In genomic region chrX:167382854-167383186, GRCm38 (mm10) we compare ENCODE assay signal across 8 mouse cellular contexts. TPM values are rescaled to one million over a fixed set of nuclear protein-coding genes. Genes with fewer than 3 reads are reported as not detected.
DNase-seq lines count a peak whose midpoint lies in the region; ATAC-seq and TF ChIP-seq lines count a peak whose summit lies in the region.

No protein-coding gene starts in this region.

- DNase-seq in kidney, postnatal 0 days (ENCODE audit: low spot score), result no peak
- DNase-seq in kidney, postnatal 25 days, result no peak
- no peak for DNase-seq in embryonic facial prominence, embryonic 11.5 days (ENCODE audit: low spot score)
- DNase-seq in hindbrain, postnatal 0 days (ENCODE audit: low spot score), result no peak
- DNase-seq in yolk sac, embryonic 10.5 days (ENCODE audit: low spot score), result no peak
- no peak for DNase-seq in right cerebral cortex, adult 2 months (ENCODE audit: low spot score in 2 of 2)
- DNase-seq in retina, postnatal 1 day, result no peak

- WGBS in kidney, postnatal 0 days, result 51% methylated on average over 7 of the region's 7 CpGs
- WGBS in embryonic facial prominence, embryonic 11.5 days, result 42% methylated on average over 7 of the region's 7 CpGs
- WGBS in hindbrain, postnatal 0 days, result 42% methylated on average over 7 of the region's 7 CpGs
- WGBS in midbrain, embryonic 13.5 days, result 45% methylated on average over 7 of the region's 7 CpGs

- no peaks in the 10 kb centered on the region for H3K36me3 ChIP-seq in kidney, postnatal 0 days (ENCODE audit: insufficient read depth, low read length)
- H3K36me3 ChIP-seq in embryonic facial prominence, embryonic 11.5 days (replicated peaks; ENCODE audit: control insufficient read depth, insufficient read depth, low read depth, low read length), result no peaks in the 10 kb centered on the region
- no peaks in the 10 kb centered on the region for H3K36me3 ChIP-seq in hindbrain, postnatal 0 days (ENCODE audit: insufficient read depth, low read length)
- H3K36me3 ChIP-seq in midbrain, embryonic 13.5 days, result no peaks in the 10 kb centered on the region

- peak overlapping the region; percentile 52; the same call in 1 of the 2 replicates for H3K9ac ChIP-seq in kidney, postnatal 0 days (ENCODE audit: low read depth, low read length)
- peak overlapping the region; percentile 68; the same call in 1 of the 2 replicates for H3K9ac ChIP-seq in embryonic facial prominence, embryonic 11.5 days (replicated peaks; ENCODE audit: low read length)
- peak overlapping the region; percentile 45; the same call in 1 of the 2 replicates for H3K9ac ChIP-seq in hindbrain, postnatal 0 days (replicated peaks; ENCODE audit: low read length)
- H3K9ac ChIP-seq in midbrain, embryonic 13.5 days (replicated peaks), result no peak overlapping the region

- TF ChIP-seq CTCF in kidney, postnatal 0 days (IDR thresholded peaks at IDR 0.05; ENCODE audit: low read depth), result no peak
- no peak for TF ChIP-seq CTCF in hindbrain, postnatal 0 days (IDR thresholded peaks at IDR 0.05; ENCODE audit: low read depth)

- no peak overlapping the region for H3K27ac ChIP-seq in kidney, postnatal 0 days
- H3K27ac ChIP-seq in embryonic facial prominence, embryonic 11.5 days (replicated peaks; ENCODE audit: low read depth, low read length), result no peak overlapping the region
- no peak overlapping the region for H3K27ac ChIP-seq in hindbrain, postnatal 0 days
- no peak overlapping the region for H3K27ac ChIP-seq in midbrain, embryonic 13.5 days

- H3K4me2 ChIP-seq in kidney, postnatal 0 days (ENCODE audit: low read length), result peak overlapping the region; percentile 78
- H3K4me2 ChIP-seq in embryonic facial prominence, embryonic 11.5 days (ENCODE audit: low read depth, low read length), result peak overlapping the region; percentile 69
- peak overlapping the region; percentile 72 for H3K4me2 ChIP-seq in hindbrain, postnatal 0 days (ENCODE audit: low read depth, low read length)
- peak overlapping the region; percentile 79 for H3K4me2 ChIP-seq in midbrain, embryonic 13.5 days (replicated peaks)

- H3K9me3 ChIP-seq in kidney, postnatal 0 days (replicated peaks; ENCODE audit: low read length), result no peaks in the 10 kb centered on the region
- H3K9me3 ChIP-seq in embryonic facial prominence, embryonic 11.5 days (replicated peaks; ENCODE audit: control insufficient read depth, low read length), result no peaks in the 10 kb centered on the region
- no peaks in the 10 kb centered on the region for H3K9me3 ChIP-seq in hindbrain, postnatal 0 days (ENCODE audit: low read length)
- no peaks in the 10 kb centered on the region for H3K9me3 ChIP-seq in midbrain, embryonic 13.5 days

- ATAC-seq in kidney, postnatal 0 days (replicated peaks; ENCODE audit: low FRiP score, low read depth), result no peak; the same call in 1 of the 2 replicates
- ATAC-seq in embryonic facial prominence, embryonic 11.5 days (replicated peaks; ENCODE audit: insufficient number of reproducible peaks, low FRiP score, low TSS enrichment, low read depth), result no peak
- ATAC-seq in hindbrain, postnatal 0 days, result no peak
- ATAC-seq in midbrain, embryonic 13.5 days, result peak; percentile 80; the same call in 1 of the 2 replicates

- no peaks in the 10 kb centered on the region for H3K4me1 ChIP-seq in kidney, postnatal 0 days (replicated peaks; ENCODE audit: insufficient read depth, low read length)
- no peaks in the 10 kb centered on the region for H3K4me1 ChIP-seq in embryonic facial prominence, embryonic 11.5 days (ENCODE audit: control insufficient read depth, insufficient read depth, low read length)
- H3K4me1 ChIP-seq in hindbrain, postnatal 0 days (ENCODE audit: insufficient read depth, low read length), result no peaks in the 10 kb centered on the region
- H3K4me1 ChIP-seq in midbrain, embryonic 13.5 days (replicated peaks), result no peaks in the 10 kb centered on the region

- no peaks in the 10 kb centered on the region; the same call in 1 of the 2 replicates for H3K27me3 ChIP-seq in kidney, postnatal 0 days (ENCODE audit: insufficient read depth, low read length)
- H3K27me3 ChIP-seq in embryonic facial prominence, embryonic 11.5 days (ENCODE audit: control insufficient read depth, insufficient read depth, low read length), result no peaks in the 10 kb centered on the region
- no peaks in the 10 kb centered on the region; the same call in 1 of the 2 replicates for H3K27me3 ChIP-seq in hindbrain, postnatal 0 days (ENCODE audit: insufficient read depth, low read length)
- H3K27me3 ChIP-seq in midbrain, embryonic 13.5 days, result peaks cover 38% of the 10 kb centered on the region

- peak overlapping the region; percentile 48 for H3K4me3 ChIP-seq in kidney, postnatal 0 days (replicated peaks; ENCODE audit: low read depth, low read length)
- peak overlapping the region; percentile 48 for H3K4me3 ChIP-seq in embryonic facial prominence, embryonic 11.5 days (ENCODE audit: low read depth, low read length)
- H3K4me3 ChIP-seq in hindbrain, postnatal 0 days (ENCODE audit: low read length), result peak overlapping the region; percentile 54
- H3K4me3 ChIP-seq in midbrain, embryonic 13.5 days (replicated peaks), result peak overlapping the region; percentile 55

RNA-seq across cellular contexts. Expression of gene Prps2, which starts 0.3 kb away (rescaled TPM):
- 22.5 and 26.1 TPM in 2 replicates for polyA plus RNA-seq in kidney, postnatal 0 days (2015; fragmentation: Nextera tagmentation; extraction: Ambion mirVana)
- 17.0 and 18.5 TPM in 2 replicates for polyA plus RNA-seq in embryonic facial prominence, embryonic 11.5 days (2014; fragmentation: Nextera tagmentation; extraction: Ambion mirVana)
- 23.0 and 30.3 TPM in 2 replicates for total RNA-seq in hindbrain, postnatal 0 days (2014; rRNA removed)
- 14.3 and 15.4 TPM in 2 replicates for polyA plus RNA-seq in hindbrain, postnatal 0 days (2015; fragmentation: Nextera tagmentation; extraction: Ambion mirVana)
- polyA plus RNA-seq in midbrain, embryonic 13.5 days (2015; fragmentation: Nextera tagmentation; extraction: Ambion mirVana), result 7.2 and 8.5 TPM in 2 replicates

RNA-seq across cellular contexts. Expression of gene Tlr7, which starts 52.5 kb away (rescaled TPM):
- polyA plus RNA-seq in kidney, postnatal 0 days (2015; fragmentation: Nextera tagmentation; extraction: Ambion mirVana), result 0.65 and 0.74 TPM in 2 replicates
- polyA plus RNA-seq in embryonic facial prominence, embryonic 11.5 days (2014; fragmentation: Nextera tagmentation; extraction: Ambion mirVana), result 0.50 and 0.73 TPM in 2 replicates
- total RNA-seq in hindbrain, postnatal 0 days (2014; rRNA removed), result 1.2 and 2.1 TPM in 2 replicates
- polyA plus RNA-seq in hindbrain, postnatal 0 days (2015; fragmentation: Nextera tagmentation; extraction: Ambion mirVana), result 1.5 and 1.7 TPM in 2 replicates
- 0.18 and 0.97 TPM in 2 replicates for polyA plus RNA-seq in midbrain, embryonic 13.5 days (2015; fragmentation: Nextera tagmentation; extraction: Ambion mirVana)
